Mouse (Mus musculus): ENCODE results near the gene Pde4c.

DNA sequence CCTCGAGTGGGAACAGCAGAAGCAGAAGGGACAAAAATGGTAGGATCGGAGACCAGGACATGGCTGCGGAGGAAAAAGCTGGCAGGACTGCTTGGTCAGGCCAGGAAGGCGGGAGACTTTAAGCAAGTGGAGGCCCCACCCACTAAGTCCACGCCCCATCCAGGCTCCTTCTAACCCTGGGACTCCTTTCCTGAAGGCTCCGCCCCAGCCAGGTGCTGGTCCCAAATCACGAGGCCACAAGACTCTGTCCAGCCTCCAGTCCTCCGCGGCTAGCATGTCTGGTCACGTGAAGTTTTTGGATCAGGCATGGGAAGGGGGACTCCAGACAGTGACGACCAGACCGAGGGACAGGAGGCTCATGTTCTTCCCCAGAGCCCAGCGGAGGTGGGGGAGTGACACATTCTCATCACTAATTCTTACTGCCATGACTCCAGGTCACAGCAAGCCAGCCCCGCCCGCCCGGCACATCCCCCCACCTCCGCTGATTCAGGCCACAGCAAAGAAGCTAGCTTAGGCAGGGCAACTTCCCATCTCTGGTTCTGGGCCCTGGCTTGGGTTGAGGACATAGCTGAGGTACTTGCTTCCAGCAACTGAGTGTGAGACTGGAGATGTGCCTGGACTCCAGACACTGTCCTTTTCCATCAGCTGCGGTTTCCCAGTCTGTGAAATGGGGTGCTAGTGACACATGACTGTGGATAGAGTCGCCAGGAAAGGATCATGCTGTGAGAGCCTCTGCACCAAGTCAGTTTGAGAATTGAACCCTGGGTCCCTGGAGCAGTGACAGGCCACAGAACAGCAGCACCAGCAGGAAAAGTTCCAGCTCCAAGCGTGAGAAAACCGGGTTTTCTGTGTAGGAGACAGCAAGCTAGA, 43.3 kb downstream of the Pde4c start:
- no peak for TF ChIP-seq HCFC1 (IDR thresholded peaks at IDR 0.05; ENCODE audit: borderline replicate concordance, insufficient read depth, low read length)
- no peak for TF ChIP-seq CHD2 (IDR thresholded peaks at IDR 0.05; ENCODE audit: low read depth, low read length)
- TF ChIP-seq ZC3H11A (IDR thresholded peaks at IDR 0.05; ENCODE audit: borderline replicate concordance, low read depth, low read length), result no peak
- TF ChIP-seq MAFK (IDR thresholded peaks at IDR 0.05; ENCODE audit: insufficient read depth, low read depth, low read length), result no peak
- no peak for TF ChIP-seq ZNF384 (IDR thresholded peaks at IDR 0.05; ENCODE audit: low read depth, low read length)

All from ES-E14 (cell line).